Mouse (Mus musculus): ENCODE measurements around the gene Nkx2-2. TPM values are rescaled to one million over a fixed set of nuclear protein-coding genes. Genes with fewer than 3 reads are reported as not detected.

Gene Nkx2-2
- polyA plus RNA-seq, 1 experiment = 8.0 TPM

DNA sequence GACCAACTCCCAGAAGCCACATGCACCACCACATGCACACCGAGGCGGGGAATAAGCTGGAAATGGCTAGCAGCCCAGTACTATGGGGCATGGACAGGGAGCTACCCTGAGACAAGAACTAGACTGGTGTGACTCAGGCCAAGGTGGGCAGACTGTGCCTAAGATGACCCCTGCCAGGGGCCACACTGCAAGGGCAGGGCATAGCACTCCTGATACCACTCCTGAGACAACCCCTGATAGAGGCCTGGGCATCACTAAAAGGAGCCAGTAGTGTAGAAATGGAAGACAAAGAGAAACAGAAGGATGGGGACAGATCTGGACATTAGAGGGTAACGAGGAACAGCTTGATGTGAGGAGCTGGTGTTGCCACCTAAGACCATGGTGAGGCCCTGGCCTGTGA is 28.7 kb downstream of the Nkx2-2 start:
- H3K4me1 ChIP-seq (ENCODE audit: control insufficient read depth, insufficient read depth, low read length) = no peaks in the 10 kb centered on the region

GRCm38 (mm10) chr2:147152543-147152942 is 41.5 kb downstream of the Nkx2-2 start:
- TF ChIP-seq POLR2A (IDR thresholded peaks at IDR 0.05; ENCODE audit: extremely low read depth, insufficient read depth, low read length) (no peak), CTCF (IDR thresholded peaks at IDR 0.05; ENCODE audit: extremely low read depth, insufficient read depth, low read length) (no peak)
- Histone ChIP-seq H3K4me1 (ENCODE audit: control insufficient read depth, insufficient read depth, low read length) (no peaks in the 10 kb centered on the region), H3K27ac (ENCODE audit: insufficient read depth, low read length) (no peak overlapping the region), H3K4me3 (ENCODE audit: insufficient read depth, low read length) (no peak overlapping the region)

More for the DNA sequence above, 28.7 kb downstream of the Nkx2-2 start:
- TF ChIP-seq POLR2A (IDR thresholded peaks at IDR 0.05; ENCODE audit: extremely low read depth, insufficient read depth, low read length) = no peak
- no peak for TF ChIP-seq CTCF (IDR thresholded peaks at IDR 0.05; ENCODE audit: extremely low read depth, insufficient read depth, low read length)
- H3K27ac ChIP-seq (ENCODE audit: insufficient read depth, low read length) = no peak overlapping the region
- no peak overlapping the region for H3K4me3 ChIP-seq (ENCODE audit: insufficient read depth, low read length)

Other genes starting within 250 kb of the Nkx2-2 start
- gene Xrn2, start 181.2 kb downstream of the Nkx2-2 start, polyA plus RNA-seq (2012; rRNA removed) = 27.6 and 28.1 TPM in 2 replicates
- gene Nkx2-4, start 108.8 kb downstream of the Nkx2-2 start, polyA plus RNA-seq (2012; rRNA removed) = not detected in 2 replicates
- 0.06 TPM in 1 of 2 replicates, not detected in the other for gene Pax1, start 167.7 kb upstream of the Nkx2-2 start, polyA plus RNA-seq (2012; rRNA removed)

All from cortical plate, adult 2 months (tissue).